Mouse (Mus musculus) kidney, postnatal 0 days (tissue): ENCODE measurements around the gene 2210408I21Rik. TPM values are rescaled to one million over a fixed set of nuclear protein-coding genes. Genes with fewer than 3 reads are reported as not detected.

ENCODE experiments used
- ATAC-seq: fragments of 200-750 bp; cut with Nextera tagmentation; replicated peaks from 2 replicates; pipeline ENCODE4 v1.8.0; 2017; ENCODE audit warnings: low read depth, moderate number of reproducible peaks, moderate TSS enrichment, moderate library complexity; ENCODE audit not compliant: low FRiP score
- DNase-seq: peaks from one replicate; pipeline ENCODE4 v3.0.0-alpha.2; 2016; ENCODE audit warnings: low spot score
- H3K27ac ChIP-seq: fragments of 300-500 bp; sonication (generic); 2 replicates; pipeline ENCODE4 v1.5.1; 2014; ENCODE audit warnings: mild to moderate bottlenecking
- H3K27me3 ChIP-seq: fragments of 300-500 bp; sonication (generic); 2 replicates; pipeline ENCODE4 v1.6.1; 2014; ENCODE audit warnings: low read length, mixed read lengths; ENCODE audit not compliant: insufficient read depth
- H3K36me3 ChIP-seq: fragments of 300-500 bp; sonication (generic); 2 replicates; pipeline ENCODE4 v1.6.1; 2014; ENCODE audit warnings: low read length, mixed read lengths; ENCODE audit not compliant: insufficient read depth
- H3K4me1 ChIP-seq: fragments of 300-500 bp; sonication (generic); replicated peaks from 2 replicates; pipeline ENCODE4 v1.6.1; 2014; ENCODE audit warnings: antibody characterized with exemption, low read length, mixed read lengths; ENCODE audit not compliant: insufficient read depth
- H3K4me2 ChIP-seq: fragments of 300-500 bp; sonication (generic); 2 replicates; pipeline ENCODE4 v1.6.1; 2014; ENCODE audit warnings: mild to moderate bottlenecking, low read length, moderate library complexity, mixed read lengths
- H3K4me3 ChIP-seq: fragments of 300-500 bp; sonication (generic); replicated peaks from 2 replicates; pipeline ENCODE4 v1.5.1; 2014; ENCODE audit warnings: low read depth, low read length
- H3K9ac ChIP-seq: fragments of 300-500 bp; sonication (generic); 2 replicates; pipeline ENCODE4 v1.6.1; 2014; ENCODE audit warnings: low read depth, low read length
- H3K9me3 ChIP-seq: fragments of 300-500 bp; sonication (generic); replicated peaks from 2 replicates; pipeline ENCODE4 v1.6.1; 2016; ENCODE audit warnings: low read length, inconsistent platforms, mixed read lengths
- CTCF ChIP-seq: IDR thresholded peaks from 2 replicates; pipeline ENCODE4 v1.5.1; 2016; ENCODE audit warnings: antibody characterized with exemption, low read depth, mild to moderate bottlenecking, moderate library complexity
- WGBS: fragments of 180-500 bp; shearing (Covaris S2); extraction: QIAGEN DNeasy Blood & Tissue Kit; methylation state at CpG from one replicate; pipeline ENCODE4 v1.1.7; 2014; 5-methylcytosine and 5-hydroxymethylcytosine counted together
- polyA plus RNA-seq: library from polyadenylated mRNA; unstranded; fragments of >200 nt; fragmentation: Nextera tagmentation; extraction: Ambion mirVana; gene quantifications from 2 replicates; pipeline ENCODE4 v1.2.1, GENCODE M21; 2015

The 2210408I21Rik gene
- polyA plus RNA-seq, 1 experiment from 2014 or later = 7.1 TPM

DNA sequence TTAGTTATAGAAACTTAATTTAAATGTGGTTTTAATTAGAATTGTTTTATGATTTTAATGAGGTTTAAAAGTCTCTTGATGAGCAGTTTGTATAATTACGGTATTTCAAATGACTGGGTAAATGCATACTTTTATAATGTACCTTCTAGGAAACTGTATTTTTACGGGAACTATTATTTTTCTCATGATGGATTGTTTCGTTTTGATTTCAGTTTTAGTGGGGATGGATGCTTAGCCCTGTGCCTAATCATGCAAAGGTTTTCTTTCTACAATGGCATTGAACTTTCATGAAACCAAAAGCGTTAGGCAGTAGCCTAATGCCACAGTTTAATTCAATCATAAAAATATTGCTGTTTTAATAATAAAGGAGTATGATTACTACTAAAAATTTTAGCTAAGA is 413.4 kb downstream of the 2210408I21Rik start:
- no peak for TF ChIP-seq CTCF
- no peak overlapping the region for H3K9ac ChIP-seq
- H3K4me2 ChIP-seq = no peak overlapping the region
- ATAC-seq = no peak
- no peak overlapping the region for H3K4me3 ChIP-seq
- WGBS = 84% methylated on average over 4 of the region's 4 CpGs
- no peaks in the 10 kb centered on the region for H3K36me3 ChIP-seq
- no peaks in the 10 kb centered on the region for H3K27me3 ChIP-seq
- H3K9me3 ChIP-seq = no peaks in the 10 kb centered on the region
- no peak overlapping the region for H3K27ac ChIP-seq
- no peak for DNase-seq
- no peaks in the 10 kb centered on the region for H3K4me1 ChIP-seq

DNA sequence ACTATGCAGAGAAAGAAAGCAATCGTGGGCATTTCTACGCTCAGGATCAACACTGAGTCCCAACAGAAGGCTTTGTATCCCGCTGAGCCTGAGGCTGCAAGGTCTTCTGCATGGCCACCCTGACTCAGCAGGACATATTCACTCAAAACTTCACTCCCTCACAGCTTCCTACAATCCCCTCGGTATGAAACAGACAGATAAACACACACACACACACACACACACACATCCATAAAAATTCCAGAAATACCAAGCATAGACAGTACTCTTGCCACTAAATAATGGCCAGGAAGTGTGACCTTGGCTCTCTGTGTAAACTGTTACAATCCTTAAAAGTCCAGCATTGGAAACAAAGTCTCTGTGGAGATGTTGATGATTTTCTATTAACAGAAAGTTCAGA is 458.7 kb downstream of the 2210408I21Rik start:
- no peak overlapping the region for H3K9ac ChIP-seq
- H3K27me3 ChIP-seq = no peaks in the 10 kb centered on the region
- no peak for TF ChIP-seq CTCF
- H3K27ac ChIP-seq = no peak overlapping the region
- 39% methylated on average over 4 of the region's 4 CpGs for WGBS
- ATAC-seq = 0 out of 2 replicates have a peak, but pooled peaks have one; percentile 40
- no peak overlapping the region for H3K4me2 ChIP-seq
- no peaks in the 10 kb centered on the region for H3K4me1 ChIP-seq
- H3K4me3 ChIP-seq = no peak overlapping the region
- DNase-seq = peak; percentile 56
- no peaks in the 10 kb centered on the region for H3K9me3 ChIP-seq
- no peaks in the 10 kb centered on the region for H3K36me3 ChIP-seq

DNA sequence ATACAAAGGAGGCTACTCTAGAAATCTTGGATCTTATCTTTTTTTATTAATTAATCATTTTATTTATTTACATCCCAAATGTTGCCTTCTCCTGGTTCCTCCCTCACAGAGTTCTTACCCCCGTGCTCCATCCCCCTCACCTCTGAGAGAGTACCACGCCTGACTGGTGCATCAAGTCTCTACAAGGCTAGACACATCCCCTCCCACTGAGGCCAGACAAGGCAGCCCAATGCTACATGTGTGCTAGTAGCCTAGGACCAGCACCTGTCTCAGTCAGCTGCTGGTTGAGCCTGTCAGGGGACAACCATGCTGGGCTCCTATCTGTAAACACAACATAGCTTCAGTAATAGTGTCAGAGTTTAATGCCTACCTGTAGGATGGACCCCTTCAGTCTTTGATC is 480.0 kb downstream of the 2210408I21Rik start:
- no peak overlapping the region for H3K27ac ChIP-seq
- ATAC-seq = no peak
- no peaks in the 10 kb centered on the region for H3K4me1 ChIP-seq
- WGBS = 85% methylated on average over 2 of the region's 2 CpGs
- H3K27me3 ChIP-seq = no peaks in the 10 kb centered on the region
- H3K36me3 ChIP-seq = no peaks in the 10 kb centered on the region
- no peak overlapping the region for H3K4me2 ChIP-seq
- H3K9ac ChIP-seq = no peak overlapping the region
- TF ChIP-seq CTCF = no peak
- DNase-seq = no peak
- no peaks in the 10 kb centered on the region for H3K9me3 ChIP-seq
- no peak overlapping the region for H3K4me3 ChIP-seq

Other genes with a start within 250 kb of the 2210408I21Rik start
- 36.4 and 37.1 TPM in 2 replicates for gene Slf1, start 67 bp upstream of the 2210408I21Rik start, polyA plus RNA-seq